Mouse (Mus musculus): ENCODE measurements around the gene Ms4a10. TPM values are rescaled to one million over a fixed set of nuclear protein-coding genes. Genes with fewer than 3 reads are reported as not detected.

Ms4a10 gene
- polyA plus RNA-seq, 1 experiment from 2014 or later = not detected

GRCm38 (mm10) chr19:10916506-10916905 lies 58.0 kb downstream of the Ms4a10 start:
- no peak overlapping the region for H3K4me3 ChIP-seq (ENCODE audit: low read length)
- H3K4me2 ChIP-seq (ENCODE audit: low read length) = no peak overlapping the region
- no peak overlapping the region for H3K27ac ChIP-seq (ENCODE audit: low read depth, low read length)
- H3K4me1 ChIP-seq (ENCODE audit: control insufficient read depth, insufficient read depth, low read depth, low read length) = no peaks in the 10 kb centered on the region; the same call in 1 of the 2 replicates
- H3K36me3 ChIP-seq (ENCODE audit: control insufficient read depth, insufficient read depth, low read length) = no peaks in the 10 kb centered on the region
- no peaks in the 10 kb centered on the region for H3K9me3 ChIP-seq (ENCODE audit: control insufficient read depth, low read length)
- 57% methylated on average over 5 of the region's 5 CpGs for WGBS
- H3K27me3 ChIP-seq (replicated peaks; ENCODE audit: control insufficient read depth, insufficient read depth, low read length) = no peaks in the 10 kb centered on the region
- H3K9ac ChIP-seq (ENCODE audit: low read depth, low read length) = no peak overlapping the region
- no peak for ATAC-seq

GRCm38 (mm10) chr19:10914870-10915269 lies 59.6 kb downstream of the Ms4a10 start:
- Histone ChIP-seq H3K4me2 (ENCODE audit: low read length) (no peak overlapping the region), H3K4me1 (ENCODE audit: control insufficient read depth, insufficient read depth, low read depth, low read length) (no peaks in the 10 kb centered on the region; the same call in 1 of the 2 replicates), H3K9ac (ENCODE audit: low read depth, low read length) (no peak overlapping the region), H3K4me3 (ENCODE audit: low read length) (no peak overlapping the region), H3K27me3 (replicated peaks; ENCODE audit: control insufficient read depth, insufficient read depth, low read length) (no peaks in the 10 kb centered on the region), H3K9me3 (ENCODE audit: control insufficient read depth, low read length) (no peaks in the 10 kb centered on the region), H3K27ac (ENCODE audit: low read depth, low read length) (no peak overlapping the region), H3K36me3 (ENCODE audit: control insufficient read depth, insufficient read depth, low read length) (no peaks in the 10 kb centered on the region)
- no peak for ATAC-seq
- WGBS = 86% methylated on average over 2 of the region's 2 CpGs

GRCm38 (mm10) chr19:10914291-10914690 lies 60.2 kb downstream of the Ms4a10 start:
- Histone ChIP-seq H3K9me3 (ENCODE audit: control insufficient read depth, low read length) (no peaks in the 10 kb centered on the region), H3K27ac (ENCODE audit: low read depth, low read length) (no peak overlapping the region), H3K4me1 (ENCODE audit: control insufficient read depth, insufficient read depth, low read depth, low read length) (no peaks in the 10 kb centered on the region; the same call in 1 of the 2 replicates), H3K27me3 (replicated peaks; ENCODE audit: control insufficient read depth, insufficient read depth, low read length) (no peaks in the 10 kb centered on the region), H3K4me3 (ENCODE audit: low read length) (no peak overlapping the region), H3K9ac (ENCODE audit: low read depth, low read length) (no peak overlapping the region), H3K4me2 (ENCODE audit: low read length) (no peak overlapping the region), H3K36me3 (ENCODE audit: control insufficient read depth, insufficient read depth, low read length) (no peaks in the 10 kb centered on the region)
- ATAC-seq = no peak
- 83% methylated on average over 7 of the region's 7 CpGs for WGBS

Other genes starting within 250 kb of the Ms4a10 start
- gene Cd5, start 235.7 kb downstream of the Ms4a10 start, polyA plus RNA-seq (2015; fragmentation: Nextera tagmentation; extraction: Ambion mirVana) = 0.09 and 0.28 TPM in 2 replicates
- gene Cd6, start 144.6 kb downstream of the Ms4a10 start, polyA plus RNA-seq (2015; fragmentation: Nextera tagmentation; extraction: Ambion mirVana) = not detected in 2 replicates
- 0.20 and 0.33 TPM in 2 replicates for gene Slc15a3, start 134.9 kb downstream of the Ms4a10 start, polyA plus RNA-seq (2015; fragmentation: Nextera tagmentation; extraction: Ambion mirVana)
- gene Tmem132a, start 104.7 kb downstream of the Ms4a10 start, polyA plus RNA-seq (2015; fragmentation: Nextera tagmentation; extraction: Ambion mirVana) = 180 and 196 TPM in 2 replicates
- 50.2 and 50.7 TPM in 2 replicates for gene Tmem109, start 92.7 kb downstream of the Ms4a10 start, polyA plus RNA-seq (2015; fragmentation: Nextera tagmentation; extraction: Ambion mirVana)
- gene Prpf19, start 79.4 kb downstream of the Ms4a10 start, polyA plus RNA-seq (2015; fragmentation: Nextera tagmentation; extraction: Ambion mirVana) = 35.0 and 39.1 TPM in 2 replicates
- gene Zp1, start 54.0 kb downstream of the Ms4a10 start, polyA plus RNA-seq (2015; fragmentation: Nextera tagmentation; extraction: Ambion mirVana) = 0.79 and 0.94 TPM in 2 replicates
- 0.19 and 0.20 TPM in 2 replicates for gene Ptgdr2, start 37.5 kb downstream of the Ms4a10 start, polyA plus RNA-seq (2015; fragmentation: Nextera tagmentation; extraction: Ambion mirVana)
- gene Ccdc86, start 25.4 kb downstream of the Ms4a10 start, polyA plus RNA-seq (2015; fragmentation: Nextera tagmentation; extraction: Ambion mirVana) = 12.9 and 14.8 TPM in 2 replicates
- not detected in 2 replicates for gene Ms4a15, start 18.6 kb upstream of the Ms4a10 start, polyA plus RNA-seq (2015; fragmentation: Nextera tagmentation; extraction: Ambion mirVana)
- gene Ms4a18, start 43.4 kb upstream of the Ms4a10 start, polyA plus RNA-seq (2015; fragmentation: Nextera tagmentation; extraction: Ambion mirVana) = not detected in 2 replicates
- gene Ms4a8a, start 106.4 kb upstream of the Ms4a10 start, polyA plus RNA-seq (2015; fragmentation: Nextera tagmentation; extraction: Ambion mirVana) = not detected in 2 replicates
- gene 1700017D01Rik, start 156.2 kb upstream of the Ms4a10 start, polyA plus RNA-seq (2015; fragmentation: Nextera tagmentation; extraction: Ambion mirVana) = not detected in 2 replicates
- gene 1700025F22Rik, start 190.7 kb upstream of the Ms4a10 start, polyA plus RNA-seq (2015; fragmentation: Nextera tagmentation; extraction: Ambion mirVana) = not detected in 2 replicates
- not detected in 2 replicates for gene Ms4a13, start 222.1 kb upstream of the Ms4a10 start, polyA plus RNA-seq (2015; fragmentation: Nextera tagmentation; extraction: Ambion mirVana)

Data from hindbrain, embryonic 16.5 days (tissue).